Mouse (Mus musculus) embryo, embryonic 10.5 days (tissue): Measurements from ENCODE around the gene Actrt2.

Experiments used
- DNase-seq: peaks from one replicate; pipeline ENCODE4 v3.0.0-alpha.2; 2015; ENCODE audit warnings: low spot score

Gene Actrt2

DNA sequence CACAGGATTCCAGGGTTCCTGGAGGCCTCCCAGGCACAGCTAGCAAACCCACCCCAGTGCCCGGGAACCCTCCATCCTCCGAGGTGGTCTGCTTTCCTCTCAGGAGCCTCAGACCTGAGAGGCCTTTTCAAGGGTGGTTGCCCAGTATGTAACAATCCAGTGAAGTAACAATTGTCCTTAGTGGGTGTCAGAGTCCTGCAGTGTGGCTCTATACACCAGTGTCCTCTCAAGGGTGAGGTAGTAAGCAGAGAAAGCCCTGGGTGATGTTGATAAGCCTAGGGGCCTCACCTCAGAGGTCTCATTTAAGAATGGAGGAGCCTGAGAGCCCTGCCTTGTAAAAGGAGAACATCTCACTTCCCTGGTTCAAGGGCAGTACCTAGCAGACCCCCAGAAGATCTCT is at the start of gene Actrt2:
Gene Actrt2, minus strand, starts transcription at position 101 of the 400 bp plus-strand sequence.
- DNase-seq, result no peak

DNA sequence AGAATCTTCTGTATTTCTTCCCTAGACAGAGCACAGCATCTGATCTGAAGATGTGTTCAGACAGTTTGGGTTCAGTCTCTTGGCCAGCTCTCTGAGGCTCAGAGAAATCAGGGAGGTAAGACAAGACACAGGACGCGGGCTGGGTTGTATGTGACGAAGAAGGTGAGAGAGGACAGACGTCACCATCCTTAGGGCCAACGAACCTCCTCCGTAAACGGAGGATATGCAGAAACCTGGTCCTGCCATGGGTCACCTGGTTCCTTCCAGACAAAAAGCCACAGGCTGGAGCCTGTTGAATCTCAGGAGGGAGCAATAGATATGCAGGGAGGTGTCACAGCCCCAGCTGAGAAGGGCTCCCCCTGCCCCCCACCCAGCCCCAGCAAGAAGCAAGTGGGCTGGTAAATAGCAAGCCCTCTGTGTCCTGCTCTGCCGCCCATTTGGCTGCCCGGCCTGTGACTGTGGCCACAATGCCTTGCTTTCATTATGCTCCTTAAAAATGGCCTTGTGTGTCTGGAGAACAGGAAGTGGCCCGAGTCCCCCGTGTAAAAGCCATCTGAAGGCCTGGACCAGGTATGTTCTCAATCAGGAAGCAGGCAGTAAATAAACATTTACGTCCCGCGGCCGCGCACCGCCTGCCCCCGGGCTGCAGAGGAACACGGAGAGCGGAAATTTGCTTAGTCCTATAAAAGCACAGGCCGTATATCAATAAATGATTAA is 41.9 kb upstream of the Actrt2 start:
- peak; percentile 39 for DNase-seq

DNA sequence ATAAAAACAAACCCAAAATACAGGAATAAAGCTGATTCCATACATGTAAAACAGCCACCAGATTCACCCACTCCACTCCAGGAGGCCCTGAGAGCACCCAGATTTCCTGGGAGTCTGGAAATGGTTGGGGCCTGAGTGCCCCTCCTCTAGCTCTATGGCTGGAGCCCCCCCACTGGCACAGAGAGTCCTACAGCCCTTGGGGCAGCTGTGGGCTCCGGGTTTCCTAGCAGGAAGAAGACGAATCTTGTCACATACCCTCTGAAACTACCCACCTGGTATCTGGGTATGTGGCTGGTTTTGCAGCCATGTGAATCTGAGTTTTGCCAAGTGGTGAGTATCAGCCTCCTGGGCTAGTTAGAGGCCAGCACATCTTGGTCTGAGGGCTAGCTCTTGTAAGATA is 41.1 kb upstream of the Actrt2 start:
- DNase-seq, result no peak

DNA sequence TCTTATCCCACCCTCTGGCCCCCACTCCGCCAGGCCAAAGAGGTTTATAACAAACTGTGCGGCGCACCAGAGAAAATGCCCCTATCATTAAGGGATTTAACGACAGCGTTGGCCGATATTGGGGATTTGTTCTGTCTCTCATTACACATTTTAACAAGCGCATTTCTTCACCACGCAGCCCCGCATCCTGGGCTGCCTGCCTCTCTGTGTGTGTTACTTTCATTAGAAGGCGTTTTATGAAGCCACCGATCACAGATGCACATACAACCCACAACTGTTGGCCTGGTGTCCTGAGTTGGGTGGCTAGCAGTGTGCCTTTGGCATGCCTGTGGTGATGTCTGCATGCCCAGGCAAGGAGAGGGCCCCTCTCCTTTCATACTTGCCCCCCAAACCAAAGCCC is 40.6 kb upstream of the Actrt2 start:
- DNase-seq, result no peak

DNA sequence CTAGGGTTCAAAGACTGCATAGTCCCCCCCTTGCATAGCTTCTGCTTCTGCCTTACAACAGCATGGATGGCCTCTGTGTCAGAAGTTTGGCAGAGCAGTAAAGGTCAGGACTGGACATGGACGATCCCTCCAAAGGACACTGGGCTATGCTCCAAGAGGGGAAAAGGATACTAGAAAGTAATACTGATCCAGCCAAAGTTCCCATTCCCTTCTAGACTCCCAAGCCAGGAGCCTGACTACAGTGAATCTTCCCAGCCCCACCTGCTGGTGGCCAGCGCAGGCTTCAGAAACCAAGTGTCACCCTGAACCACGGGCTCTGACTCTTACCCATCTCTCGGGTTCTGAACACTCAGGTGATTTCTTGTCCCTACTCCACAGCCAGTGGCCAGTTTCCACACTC is 39.9 kb upstream of the Actrt2 start:
- DNase-seq, result no peak

DNA sequence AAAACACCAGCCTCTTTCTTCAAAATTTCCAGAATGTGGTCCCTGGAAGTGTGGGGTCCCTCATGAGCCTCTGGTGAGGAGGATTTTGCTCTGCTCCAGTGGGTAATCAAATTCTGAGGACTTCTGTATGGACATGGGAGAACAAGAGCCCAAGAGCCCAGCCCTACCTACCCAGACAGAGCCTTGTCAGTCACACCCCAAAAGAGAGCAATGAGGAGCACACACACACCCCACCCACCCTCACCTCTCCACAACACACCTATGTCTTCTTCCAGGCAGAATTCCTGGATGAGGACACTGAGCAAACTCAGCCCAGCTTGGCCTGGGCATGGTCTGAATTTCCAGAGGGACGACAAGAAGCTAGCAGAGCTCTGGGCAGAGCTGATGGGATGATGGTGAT is 38.8 kb upstream of the Actrt2 start:
- no peak for DNase-seq

DNA sequence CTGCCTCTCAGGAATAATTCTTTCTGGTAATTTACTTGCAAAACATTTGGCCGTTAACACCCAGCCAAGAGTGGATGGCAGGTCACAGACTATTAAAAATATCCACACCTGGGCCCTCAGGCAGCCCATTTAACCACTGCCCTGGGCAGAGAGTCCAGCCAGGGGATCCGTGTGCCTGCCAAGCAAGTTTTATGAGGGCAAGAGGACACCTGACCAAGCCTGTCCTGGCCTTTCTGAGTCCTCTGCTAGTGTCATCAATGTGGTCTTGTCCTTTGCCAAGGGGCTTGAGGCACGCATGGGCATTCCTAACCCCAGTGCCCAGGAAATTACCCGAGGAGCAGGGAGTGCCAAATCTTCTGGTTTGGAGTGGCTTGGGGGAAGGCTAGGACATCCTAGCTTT is 38.0 kb upstream of the Actrt2 start:
- DNase-seq, result no peak

DNA sequence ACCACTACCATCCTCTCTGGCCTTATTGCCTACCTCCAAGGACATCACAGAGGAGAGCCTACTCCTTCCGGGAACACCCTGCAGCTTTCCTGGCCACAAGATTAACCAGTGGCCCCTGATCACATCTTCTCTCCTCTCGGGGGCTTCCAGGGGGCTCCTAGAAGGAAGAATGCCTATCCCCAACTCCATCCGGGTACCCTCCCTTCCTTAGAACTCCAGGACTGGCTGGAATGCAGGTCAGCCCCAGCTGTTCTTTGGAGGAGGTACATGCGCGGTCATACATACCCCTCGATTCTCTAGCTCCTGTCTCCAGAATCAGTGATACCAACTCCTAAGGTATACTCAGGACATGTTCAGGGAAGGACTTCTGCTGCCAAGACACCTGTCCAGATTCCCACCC is 37.4 kb upstream of the Actrt2 start:
- DNase-seq, result no peak

DNA sequence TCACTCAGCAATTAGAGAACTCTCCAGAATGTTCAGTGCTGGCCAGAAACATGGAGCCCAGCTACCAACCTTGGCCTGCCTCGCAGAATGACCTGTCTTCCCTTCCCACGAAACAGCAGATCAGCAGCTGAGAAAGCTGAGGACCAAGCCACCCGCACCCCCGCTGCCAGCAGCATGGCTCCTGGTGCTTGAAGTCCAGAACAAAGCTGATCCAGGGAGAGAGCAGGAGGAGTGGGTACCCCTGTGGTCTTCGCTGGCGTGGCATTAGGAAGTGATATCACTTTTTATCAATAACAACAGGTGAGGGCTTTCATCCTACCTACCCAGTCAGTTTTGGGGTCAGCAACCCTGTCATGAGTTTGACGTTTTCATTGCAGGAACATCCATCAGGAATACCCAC is 36.9 kb upstream of the Actrt2 start:
- DNase-seq, result no peak

DNA sequence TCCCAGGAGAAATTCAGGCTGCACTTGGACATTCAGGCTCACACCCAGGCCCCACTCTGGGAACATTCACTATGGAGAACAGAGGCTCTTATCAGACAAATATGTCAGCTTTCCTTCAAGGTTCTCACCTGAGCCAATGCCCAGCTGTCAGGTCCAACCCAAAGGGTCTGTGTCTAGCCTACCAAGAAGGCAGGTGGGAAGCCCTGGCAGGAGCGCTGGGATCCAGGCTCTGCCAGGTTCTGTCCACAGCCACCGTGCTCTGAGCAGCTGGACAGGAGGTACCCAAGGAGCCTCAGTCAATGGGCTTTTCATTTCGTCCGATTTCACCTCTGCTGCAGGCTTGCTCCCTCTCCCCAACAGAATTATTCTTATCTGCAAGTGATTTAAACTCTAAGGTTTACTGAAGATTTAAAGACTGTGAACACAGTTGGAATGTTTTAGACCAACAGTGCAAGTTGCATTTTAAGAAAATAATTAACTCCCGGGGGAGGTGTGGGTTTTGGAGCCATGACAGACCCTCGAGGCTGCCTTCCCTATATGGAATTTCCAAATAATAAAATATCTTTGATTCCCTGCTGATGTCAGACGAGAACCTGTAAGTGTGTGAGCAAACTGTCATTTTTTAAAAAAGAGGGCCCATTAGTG is 35.9 kb upstream of the Actrt2 start:
- no peak for DNase-seq

DNA sequence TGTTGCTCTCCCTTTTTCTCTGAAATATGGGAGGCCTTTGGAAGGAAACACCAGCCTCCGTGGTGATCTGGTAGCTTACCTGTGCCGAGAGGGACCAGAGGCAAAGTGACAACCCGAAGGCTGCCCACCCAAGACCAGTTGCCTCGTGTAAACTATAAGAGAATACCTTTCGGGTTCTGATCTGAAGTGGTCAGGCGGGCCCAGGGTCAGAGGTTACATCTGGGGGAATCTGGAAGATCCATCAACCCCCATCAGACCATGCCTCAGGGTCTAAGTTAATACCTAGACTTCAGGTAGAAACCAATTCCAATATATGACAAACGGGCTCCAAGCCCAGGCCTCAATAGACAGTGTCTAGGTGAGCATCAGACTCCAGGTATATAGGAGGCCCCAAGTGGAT is 35.3 kb upstream of the Actrt2 start:
- no peak for DNase-seq

DNA sequence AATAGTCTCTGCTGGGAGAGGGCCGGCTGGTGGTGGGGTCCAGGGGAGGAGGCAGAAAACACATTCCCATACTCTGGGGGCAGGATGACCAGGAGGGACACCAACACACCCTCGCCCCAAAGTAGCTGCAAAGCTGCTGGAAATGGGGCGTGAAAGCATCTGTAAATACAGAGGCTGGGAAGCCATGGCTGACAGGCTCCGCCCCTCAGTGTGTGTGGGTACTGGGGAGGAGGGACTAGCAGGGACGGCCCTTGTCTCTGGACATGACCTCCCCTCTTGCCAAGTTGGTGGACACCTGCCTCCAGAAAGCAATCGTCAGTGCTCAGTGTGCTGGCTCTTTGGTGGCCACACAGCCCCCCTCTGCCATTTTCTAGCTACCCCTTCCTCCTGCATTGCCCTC is 34.5 kb upstream of the Actrt2 start:
- no peak for DNase-seq

DNA sequence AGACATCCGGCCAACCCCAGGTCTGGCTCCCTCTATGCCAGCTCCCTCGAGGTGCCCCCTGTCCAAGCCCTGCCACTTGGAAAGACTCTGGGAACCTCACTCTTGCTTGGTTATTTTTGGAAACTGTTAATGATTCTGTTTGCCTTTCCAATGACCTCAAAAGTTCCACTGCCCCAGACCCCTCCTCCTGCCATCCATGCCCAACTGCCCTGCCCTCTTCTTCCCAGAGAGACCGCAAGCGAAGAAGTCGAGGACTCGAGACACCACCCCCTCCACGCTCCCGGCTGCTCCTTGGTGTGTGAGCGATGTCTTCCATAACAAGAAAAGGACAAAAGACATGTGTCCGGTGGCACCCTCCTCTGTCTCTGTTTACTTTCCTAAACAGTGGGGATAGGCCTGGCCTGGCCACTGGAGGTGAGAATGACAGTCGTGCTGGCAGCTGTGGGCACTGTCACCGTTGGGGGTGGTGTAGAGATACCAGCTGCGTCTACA is 33.3 kb upstream of the Actrt2 start:
- no peak for DNase-seq

DNA sequence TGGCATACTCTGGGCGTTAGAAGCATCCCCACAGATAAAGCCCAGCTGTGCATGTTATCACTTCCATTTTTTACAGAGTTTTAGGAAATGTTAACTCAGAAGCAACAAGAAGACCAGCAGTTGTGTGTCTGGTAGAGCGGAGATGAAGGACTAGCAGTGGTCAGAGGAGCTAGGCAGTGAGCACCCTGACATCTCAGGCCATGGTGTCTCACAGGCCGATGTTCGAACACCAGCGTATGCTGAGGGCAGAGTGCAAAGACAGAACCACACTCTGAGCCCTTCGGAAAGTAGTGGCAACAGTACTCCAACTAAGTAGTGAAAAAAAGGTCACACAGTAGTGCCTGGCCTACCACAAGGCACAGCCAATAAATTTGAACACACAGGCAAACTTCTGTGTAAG is 32.8 kb upstream of the Actrt2 start:
- no peak for DNase-seq

DNA sequence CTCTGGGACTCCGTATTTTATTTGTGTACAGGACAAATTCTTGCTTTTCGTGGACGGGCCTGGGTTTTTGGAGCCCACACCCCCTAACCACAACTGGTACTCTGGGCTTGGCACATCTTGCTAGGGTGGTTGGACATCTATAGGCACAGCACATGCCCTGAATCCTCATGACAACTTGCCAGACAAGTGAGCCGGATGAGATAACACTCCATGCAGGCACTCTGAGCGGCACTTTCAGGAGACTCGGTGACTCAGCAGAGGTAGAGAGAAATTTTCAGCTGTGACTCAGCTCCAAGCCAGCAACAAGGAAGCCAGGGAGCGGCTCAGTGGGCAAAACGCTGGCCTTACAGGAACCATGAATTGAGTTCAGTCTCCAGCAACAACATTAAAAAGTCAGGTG is 31.6 kb upstream of the Actrt2 start:
- DNase-seq, result no peak

DNA sequence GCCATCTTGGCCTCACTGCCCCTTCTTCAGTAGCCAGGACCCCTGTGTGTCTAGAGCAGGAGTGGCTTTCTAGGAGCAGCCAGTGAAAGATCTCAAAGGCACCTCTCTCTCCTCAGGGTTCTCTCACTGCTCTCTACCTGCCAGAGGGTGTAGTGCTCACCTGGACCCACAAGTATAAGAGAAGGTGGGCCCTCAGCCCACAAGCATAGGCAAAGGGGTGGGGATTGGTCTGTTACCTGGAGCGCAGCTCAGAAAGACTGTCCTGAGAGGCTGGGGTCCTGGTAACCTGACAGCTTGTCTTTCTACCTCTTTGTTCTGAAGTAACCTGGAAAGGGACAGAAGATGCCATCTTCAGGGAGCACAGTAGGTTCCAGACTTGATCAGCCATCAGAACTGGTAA is 31.0 kb upstream of the Actrt2 start:
- no peak for DNase-seq

DNA sequence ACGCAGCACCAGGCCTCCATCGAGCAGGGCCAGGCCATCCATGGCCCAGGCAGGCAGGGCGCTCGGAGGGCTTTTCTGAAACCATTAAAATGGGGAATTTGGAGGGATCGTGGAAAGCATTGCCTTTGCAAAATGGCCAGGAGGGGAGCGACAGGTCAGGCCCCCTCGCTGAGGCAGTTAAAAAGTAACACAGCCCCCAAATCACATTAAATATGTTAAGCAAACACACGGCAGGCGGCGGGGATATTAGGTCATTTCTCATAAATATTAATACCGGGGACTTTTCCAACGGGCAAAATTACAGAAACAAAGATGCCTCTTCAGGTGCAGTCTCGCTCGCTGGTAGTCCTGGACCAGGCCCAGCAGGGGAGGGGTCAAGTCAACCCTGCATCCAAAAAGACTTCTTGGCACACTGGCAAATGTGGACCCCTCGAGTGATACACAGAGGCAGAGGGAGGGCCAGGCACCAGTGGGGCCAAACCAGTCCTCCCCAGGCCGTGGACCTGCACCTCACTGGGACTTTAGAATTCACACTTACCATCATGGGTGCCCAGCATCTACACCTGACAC is 30.4 kb upstream of the Actrt2 start:
- DNase-seq, result no peak

DNA sequence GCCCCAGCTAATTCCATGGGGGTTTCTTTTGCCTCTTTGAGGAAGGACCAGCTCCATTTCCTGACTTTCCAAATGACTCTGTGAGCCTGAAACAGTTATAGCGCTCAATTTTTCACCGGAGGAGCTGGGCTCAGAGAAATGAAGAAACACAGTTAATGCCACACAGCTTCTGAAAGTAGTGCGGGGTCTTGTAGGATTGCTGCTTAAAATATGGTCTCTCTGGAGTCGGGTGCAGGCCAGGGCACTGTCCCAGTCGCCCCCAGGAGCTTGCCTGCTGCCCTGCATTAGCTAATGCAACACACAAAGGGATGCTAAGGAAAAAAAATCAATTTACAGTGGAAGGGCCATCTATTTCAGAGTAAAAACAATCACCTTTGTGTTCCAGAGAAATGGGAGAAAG is 29.8 kb upstream of the Actrt2 start:
- DNase-seq, result no peak

DNA sequence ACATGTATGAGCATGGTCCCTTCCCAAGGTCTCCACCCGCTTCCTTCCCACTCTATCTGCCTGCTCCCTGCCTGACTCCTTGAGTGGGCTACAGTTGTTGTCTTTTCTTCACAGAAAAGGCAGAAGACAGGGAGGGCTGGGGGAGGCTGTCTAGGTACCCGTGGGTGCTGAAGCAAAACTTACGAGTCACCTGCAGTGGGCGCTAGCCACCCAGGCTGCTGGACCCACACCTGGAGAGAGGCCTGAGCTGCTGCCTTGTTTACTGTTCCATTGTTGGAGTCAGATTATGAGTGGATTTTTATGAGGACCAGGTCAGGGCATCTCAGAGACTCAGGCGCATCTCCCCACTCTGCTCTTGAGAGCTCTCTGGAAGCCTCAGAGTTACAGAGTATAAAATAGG is 28.9 kb upstream of the Actrt2 start:
- DNase-seq, result no peak

DNA sequence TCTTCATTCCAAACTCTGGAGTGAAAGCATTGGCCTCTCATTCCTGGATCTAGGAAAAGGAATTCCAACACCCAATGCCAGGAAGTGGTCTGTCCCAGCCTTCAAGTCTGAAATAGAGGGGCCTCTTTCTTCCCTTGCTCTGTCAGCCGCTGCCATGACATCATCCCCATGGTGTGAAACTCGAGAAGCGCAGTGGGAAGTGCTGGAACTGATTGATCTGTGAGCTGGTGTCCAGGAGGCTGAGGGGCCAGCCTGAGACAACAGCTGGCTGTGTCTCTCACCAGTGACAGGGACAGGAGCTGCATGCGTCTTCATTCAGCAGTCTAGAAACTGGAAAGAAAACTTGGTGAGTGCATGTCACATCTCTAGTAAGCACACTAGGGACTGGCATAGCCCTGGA is 28.5 kb upstream of the Actrt2 start:
- peak; percentile 76 for DNase-seq

DNA sequence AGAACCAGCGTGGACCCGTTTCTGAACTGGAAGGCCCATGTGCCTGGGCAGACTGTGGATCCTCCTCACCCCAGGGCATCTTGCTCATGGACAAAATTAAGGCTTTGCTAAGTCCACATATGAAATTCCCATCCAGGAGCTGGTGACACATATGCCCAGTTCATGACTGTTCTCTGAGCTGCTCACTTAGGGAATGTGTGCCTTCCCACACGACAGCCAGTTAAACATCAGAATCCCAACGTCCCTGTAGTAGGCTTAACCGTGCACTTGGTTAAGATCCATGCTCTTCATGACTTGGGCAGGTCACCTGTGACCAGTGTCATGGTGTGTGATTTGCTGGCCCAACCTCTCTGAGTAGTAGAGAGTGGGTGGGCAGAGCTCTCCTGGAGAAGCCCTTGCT is 26.7 kb upstream of the Actrt2 start:
- DNase-seq, result no peak

DNA sequence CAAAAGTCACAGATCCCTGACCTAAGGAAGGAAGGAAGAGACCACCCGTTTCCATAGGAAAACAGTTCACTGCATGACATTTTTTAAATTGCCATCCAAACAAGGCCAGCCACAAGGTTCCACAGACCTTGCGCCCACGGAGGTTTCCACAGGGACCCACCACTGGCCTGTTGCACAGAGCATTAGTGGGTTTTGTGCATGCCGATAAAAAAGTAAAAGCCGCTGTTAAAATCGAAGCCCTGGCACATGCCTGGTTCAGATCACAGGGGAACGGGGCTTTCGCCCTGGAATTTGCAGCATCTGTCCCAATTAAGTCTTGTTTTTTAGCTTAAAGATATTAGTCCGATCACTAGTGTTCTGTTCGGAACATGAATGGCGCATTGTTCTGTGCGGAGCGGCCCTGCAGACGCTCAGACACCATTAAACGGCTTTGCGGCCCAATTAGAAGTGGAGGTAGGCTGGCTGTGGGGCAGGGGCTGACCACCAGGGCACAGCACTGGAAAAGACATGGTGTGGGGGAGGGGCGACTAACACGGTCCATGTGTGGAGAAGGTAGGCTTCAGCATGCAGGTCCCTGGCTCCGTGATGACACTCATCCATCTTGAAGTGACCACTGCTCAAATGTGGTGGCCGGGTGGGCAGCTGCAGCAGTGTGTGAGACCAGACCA is 25.8 kb upstream of the Actrt2 start:
- peak; percentile 71 for DNase-seq
